Mouse (Mus musculus) telencephalon, adult 2 months (tissue): ENCODE measurements around the gene Pnpo.

Source experiments
- DNase-seq: peaks from one replicate; pipeline ENCODE4 v3.0.0-alpha.2; 2011; ENCODE audit warnings: low read depth, low spot score

Gene Pnpo

DNA sequence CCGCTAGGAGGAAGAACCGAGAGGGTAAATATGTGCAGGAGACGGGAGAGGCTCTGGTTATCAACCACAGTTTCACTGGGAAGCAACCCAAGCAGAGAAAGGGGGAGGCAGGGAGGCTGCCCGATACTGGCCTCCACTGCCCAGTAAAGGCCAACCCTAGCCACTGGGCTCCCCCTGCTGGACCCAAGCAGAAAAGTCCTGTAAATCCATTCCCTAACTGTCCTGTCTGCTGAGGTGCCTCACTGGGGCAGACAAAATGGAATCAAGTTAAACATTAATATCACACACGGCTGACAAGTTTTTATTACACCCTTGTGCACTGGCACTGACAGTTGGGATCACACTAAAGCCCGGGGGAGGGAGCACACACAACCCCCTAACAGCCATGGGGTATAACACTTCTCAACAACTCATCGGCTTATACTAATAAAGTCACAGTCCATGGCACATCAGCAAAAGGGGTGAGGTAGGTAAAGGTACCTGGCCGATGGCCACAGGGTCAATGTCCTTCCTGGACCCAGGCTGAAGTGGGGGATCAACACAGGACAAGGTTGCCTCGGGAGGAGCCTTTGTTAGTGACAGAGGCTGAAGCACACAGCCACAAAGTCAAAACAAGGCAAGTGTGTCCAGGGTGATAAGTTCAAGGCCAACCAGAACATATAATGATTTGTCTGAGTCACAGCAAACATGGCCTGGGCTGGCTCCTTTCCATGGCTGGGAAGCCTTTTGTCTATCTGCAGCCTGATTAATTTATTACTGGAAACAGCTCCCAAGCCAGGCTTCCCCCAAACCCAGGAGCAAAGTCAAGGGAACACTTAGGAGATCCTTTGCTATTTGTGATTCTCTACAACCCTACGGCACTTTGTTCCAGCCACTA, 6.0 kb downstream of the Pnpo start:
- DNase-seq = no peak

DNA sequence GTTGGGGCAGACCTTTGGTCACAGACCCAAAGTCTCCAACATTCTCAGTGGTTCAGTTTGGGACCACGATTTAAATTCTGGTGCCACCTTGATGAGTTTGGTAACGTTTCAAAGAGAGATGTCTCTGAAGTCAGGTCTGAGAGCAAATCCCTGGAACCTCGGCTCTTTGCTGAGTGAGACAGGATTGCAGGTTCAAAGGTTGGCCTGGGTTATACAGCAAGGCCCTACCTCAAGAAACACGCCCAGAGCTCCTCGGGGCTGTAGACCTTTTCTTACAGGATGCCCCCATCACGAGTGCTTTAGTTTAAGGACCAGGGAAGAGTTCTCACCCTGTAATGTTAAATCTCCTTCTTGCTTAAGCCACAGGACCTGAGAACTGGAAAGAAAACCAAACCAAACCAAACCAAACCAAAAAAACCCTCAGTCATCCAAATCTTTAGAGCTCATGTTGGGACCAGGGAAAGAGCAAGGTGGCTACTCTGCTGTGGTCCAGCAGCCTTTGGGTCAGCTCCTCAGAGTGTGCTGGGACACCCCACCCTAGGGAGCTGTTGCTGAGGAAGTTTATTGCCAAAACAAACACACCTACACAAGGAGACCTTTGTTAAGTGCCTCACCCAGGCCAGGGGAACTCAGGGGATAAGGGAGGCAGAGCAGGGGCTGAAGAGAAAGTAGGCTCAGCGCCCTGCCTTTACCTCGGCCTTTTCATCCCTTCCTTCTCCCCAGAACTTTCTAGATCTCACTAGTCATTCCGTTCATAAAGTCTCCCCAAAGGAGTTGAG, 7.7 kb downstream of the Pnpo start:
- no peak for DNase-seq

DNA sequence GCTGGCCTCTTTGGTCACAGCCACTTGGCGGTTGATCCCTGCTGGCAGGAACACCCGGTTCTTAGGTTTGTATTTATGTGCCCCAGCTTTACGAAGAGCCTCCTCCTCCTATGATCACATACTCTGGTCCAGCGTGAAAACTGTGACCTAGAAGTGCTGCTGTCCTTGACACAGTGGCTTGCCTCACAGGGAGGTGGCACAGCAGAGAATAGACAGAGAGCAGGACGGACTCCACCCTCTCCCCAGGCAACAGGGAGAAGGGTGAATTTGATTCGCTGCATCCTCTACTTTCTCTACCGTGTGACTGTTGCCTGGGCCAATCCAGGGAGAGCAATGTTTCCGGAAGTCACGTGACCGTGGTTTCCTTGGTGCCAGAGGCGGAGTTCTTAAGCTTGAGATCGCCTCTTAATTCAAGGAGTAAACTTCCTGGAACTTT, 8.8 kb downstream of the Pnpo start:
- peak; percentile 44 for DNase-seq

DNA sequence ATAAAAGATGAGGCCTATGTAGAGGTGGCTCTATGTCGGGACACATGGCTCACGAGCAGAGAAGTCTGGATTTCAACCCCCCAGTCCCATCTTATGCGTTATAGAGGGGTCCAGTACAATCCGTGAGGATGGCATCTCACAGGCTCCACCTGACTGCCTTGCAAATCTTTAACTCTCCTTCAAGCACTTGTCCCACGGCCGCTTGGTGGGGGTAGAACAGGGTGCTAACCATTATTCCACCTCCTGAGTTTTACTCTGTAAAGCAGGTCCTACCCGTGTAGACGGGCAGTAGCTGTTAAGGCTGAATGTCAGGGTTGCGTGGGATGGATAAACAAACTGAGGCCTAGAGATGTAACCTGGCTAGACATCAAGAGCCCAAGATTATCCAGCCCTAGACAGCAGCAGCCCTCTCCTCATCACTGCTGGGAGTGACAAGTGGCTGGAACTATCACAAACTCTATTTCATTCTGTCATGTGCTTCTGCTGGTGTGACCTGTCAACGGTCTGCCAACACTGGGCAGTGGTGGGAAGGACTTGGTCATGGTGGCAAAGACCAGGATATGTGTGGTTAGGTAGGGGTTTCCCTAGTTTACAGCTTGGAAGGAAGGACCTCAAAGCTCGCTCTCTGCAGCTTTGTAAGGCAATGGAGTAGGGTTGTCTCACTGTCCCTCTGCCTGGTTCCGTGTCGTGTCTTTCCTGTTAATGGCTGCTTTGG, 10.1 kb downstream of the Pnpo start:
- DNase-seq = no peak

DNA sequence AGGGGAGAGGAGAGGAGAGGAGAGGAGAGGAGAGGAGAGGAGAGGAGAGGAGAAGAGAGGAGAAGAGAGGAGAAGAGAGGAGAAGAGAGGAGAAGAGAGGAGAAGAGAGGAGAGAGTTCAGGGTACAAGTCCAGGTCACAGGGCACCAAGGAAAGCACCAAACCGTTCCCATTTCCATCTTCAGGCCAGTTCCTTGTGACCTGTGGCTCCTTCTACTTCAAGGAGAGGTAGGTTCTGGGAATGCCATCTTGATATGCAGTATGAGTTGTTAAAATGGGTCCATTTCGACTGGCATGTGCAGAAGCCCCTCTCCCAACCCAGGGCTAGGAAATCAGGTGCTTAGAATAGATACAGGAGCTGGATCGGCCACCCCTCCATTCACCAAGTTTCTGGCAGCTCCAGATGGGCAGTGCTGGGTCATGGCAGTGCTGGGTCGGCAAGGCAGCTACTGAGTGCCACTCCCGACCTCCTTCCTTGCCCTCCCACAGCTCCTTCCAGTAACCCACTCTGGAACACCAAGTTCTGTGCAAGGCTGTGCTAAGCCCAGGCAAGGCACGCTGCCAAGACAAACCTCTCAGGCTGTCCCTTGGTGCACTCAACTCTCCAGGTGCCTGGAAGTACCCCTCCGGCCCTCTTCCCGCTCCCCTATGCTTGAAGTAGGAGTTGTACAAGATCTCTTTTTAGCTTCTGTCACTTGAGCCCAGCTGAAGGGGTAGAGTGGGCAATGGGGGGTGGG, 12.3 kb downstream of the Pnpo start:
- no peak for DNase-seq

DNA sequence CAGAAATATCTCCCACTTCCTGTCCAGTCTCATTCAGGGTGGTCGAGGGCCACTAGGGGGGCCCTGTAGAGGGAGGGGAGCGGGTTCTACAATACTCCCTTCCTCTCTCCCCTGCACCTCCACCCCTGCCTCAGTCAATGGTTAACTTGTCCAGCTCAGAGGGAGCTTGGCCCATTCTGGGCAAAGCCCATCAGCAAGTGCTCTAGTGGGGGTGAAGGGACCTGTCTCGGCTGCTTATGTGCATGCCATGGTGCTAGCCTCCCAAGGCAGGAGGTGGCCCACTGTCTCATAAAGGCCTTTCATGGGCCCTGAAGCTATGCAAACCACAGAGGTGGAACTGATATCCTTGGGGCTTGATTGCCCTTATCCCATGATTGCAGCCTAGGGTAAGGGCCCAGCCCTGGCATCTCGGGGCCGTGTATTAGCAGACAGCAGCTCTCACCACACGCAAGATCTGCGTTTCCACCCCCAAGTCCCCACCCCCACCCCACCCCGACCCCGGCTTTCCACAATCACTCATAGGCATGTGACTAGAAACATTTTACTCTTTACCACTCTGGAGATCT, 13.9 kb downstream of the Pnpo start:
- no peak for DNase-seq

DNA sequence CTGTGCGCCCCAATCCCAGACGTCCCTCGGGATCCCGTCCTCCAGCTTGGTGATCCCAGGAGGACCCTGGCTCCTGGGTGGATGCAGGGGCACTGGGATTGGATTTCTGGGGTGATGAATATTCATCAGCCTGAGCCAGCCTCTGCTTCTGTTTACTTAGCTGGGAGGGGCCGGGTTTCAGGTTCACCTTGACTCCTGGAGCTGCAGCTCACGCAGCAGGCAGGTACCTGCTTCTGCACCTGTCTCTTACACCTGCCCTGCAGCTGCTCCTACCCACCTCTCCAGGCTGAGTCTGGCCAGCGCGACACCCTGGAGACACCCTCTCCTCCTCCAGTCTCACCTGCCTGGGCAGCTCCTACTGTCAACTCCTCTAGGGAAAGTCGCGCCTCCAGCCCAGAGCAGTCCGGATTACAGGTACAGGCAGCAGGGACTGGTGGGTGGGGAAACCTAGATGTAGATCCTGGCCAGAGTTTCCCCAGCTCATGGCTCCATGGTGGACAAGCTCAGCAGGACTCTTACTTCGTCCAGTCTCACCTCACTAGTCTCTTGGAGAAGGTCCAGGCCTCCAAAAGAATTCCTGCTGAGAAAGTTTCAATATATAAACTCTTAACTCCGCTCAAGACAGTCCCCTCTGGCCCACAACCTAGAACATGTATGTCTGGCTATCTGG, 14.6 kb downstream of the Pnpo start:
- DNase-seq = no peak

DNA sequence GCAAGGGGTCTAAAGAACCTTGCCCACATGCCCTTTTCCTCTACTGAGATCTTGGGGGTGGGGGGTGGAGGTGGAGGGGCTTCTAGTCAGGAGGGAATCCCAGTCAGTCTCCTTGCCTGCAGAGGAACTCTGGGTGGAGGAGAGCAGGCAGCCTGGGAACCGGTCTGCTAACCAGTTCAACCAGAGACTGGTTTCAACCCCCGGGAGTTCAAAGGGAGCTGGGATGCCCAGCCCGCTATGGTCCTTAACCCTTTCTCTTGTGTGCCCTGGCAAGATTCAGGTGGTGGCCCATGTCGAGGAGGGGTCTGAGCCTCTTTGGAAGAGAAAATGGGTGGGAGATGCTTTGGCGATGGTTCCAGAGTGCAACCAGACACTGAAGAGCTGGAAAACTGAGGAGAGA, 15.1 kb downstream of the Pnpo start:
- no peak for DNase-seq

DNA sequence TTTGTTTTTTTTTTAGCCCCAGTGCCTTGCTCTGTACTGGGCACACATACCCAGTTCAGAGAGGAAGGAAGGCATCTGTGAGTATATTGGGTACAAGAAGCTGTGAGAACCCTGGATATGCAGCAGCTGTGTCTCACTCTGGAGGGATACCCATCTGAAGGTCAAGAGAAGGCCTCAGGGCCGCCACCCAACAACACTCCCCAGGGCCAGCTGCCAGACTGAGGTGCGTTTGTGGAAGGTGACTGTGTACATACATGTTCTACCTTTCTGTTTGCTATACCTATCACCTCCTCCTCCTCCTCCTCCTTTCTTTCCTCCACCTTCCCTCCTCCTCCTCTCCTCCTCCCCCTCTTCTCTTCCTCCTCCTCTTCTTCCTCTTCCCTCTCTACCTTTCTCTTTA, 15.7 kb downstream of the Pnpo start, which contains the start of gene Prr15l:
TSS of gene Prr15l (plus strand) at position 17 of the 400 bp plus-strand sequence.
- no peak for DNase-seq

DNA sequence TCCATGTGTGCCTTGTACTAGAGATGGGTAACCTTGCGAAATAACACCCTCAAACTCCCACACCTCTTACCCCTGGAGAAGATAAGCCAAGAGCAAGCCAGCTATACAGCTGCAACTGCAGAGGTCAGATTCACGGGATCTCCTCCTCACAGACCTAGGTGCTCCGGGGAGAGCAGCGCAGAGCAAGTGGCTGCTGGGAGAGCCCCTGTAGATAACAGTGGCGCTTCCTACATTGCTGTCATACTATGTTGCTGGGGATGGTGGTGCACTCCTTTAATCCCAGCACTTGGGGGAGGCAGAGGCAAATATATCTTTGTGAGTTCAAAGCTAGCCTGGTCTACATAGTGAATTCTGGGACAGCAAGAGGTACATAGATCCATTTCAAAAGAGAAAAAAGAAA, 17.2 kb downstream of the Pnpo start:
- no peak for DNase-seq

DNA sequence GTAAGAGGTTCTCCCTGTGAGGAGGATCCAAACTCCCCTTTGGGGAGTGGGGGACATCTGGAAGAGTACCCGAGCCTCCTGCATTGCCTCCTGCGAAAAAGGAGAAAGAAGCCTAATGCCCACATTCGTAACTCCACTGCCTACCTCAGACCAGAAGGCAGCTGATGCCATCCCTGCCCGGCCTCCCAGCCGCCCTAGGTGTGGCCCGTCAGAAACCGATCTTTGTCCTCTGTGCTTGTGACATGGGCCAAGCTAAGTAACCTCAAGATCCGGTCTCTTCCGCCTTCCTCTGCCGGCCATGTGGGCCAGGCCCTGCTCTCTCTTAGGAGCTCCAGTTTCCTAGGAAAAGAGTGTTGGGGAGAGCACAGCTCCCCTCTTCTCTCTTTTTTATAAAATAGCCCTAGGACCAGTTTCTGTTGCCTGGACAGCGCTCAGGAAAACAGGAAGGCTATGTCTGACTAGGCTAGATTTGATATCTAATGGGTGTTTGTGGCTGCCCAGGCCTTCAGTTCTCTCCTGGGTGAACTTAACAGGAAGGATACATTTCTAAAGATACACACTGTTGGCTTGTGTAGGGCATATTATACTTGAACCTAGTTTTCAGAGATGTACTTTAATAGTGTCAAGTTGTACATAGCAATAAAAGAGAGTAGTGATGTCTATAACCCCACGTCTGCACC, 18.2 kb downstream of the Pnpo start:
- no peak for DNase-seq

DNA sequence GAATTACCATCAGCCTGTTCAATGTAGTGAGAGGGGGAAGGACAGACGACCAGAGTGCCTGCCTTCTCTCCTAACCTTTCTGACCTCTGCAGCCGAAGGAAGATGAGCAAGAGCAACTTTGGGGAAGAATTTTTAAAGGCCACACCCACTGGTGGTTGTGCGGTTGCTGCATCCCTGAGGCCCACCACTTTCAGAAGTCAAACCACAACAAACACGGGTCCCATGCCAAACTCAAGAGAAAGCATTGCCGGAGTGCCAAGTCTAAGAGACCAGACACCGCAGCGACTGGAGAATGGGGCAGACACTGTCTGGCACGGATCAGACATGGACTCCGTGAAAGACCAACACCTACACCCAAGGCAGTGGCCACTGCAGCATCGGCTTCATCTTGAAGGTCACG, 18.9 kb downstream of the Pnpo start:
- DNase-seq = no peak

DNA sequence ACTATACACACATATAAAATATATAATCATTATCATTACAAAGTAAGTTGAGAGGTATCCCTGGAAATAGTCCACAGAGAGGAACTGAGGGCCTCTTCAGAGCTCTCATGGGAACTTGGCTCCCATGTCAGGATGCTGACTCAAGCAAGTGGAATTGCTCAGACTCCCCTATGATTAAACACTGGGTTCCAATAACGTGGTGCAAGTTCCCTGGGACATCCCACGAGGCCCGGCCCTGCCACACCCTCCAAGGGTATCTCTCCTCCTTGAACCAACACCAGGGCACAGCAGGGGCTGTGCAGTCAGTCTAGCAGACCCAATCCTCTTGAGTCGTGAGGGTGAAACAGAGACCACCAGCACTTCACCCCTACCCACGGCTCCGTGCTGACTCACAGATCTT, 24.8 kb downstream of the Pnpo start:
- no peak for DNase-seq

DNA sequence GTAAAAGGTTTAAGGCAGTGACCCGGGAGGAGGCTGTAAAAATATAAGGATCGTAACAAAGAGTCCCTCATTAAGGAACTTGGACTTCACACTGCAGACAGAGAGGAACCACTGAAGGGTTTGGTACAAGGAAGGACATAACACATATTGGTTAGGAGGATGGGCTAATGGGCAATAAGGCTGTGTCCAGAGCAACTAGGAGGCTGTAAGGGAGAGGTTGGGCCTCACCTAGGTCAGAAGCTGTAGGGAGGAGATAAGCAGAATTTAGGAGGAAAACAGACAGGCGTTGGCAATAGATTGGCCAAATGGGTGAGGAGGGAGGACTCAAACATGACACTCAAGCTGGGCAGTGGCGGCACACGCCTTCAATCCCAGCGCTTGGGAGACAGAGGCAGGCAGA, 26.4 kb downstream of the Pnpo start:
- no peak for DNase-seq

DNA sequence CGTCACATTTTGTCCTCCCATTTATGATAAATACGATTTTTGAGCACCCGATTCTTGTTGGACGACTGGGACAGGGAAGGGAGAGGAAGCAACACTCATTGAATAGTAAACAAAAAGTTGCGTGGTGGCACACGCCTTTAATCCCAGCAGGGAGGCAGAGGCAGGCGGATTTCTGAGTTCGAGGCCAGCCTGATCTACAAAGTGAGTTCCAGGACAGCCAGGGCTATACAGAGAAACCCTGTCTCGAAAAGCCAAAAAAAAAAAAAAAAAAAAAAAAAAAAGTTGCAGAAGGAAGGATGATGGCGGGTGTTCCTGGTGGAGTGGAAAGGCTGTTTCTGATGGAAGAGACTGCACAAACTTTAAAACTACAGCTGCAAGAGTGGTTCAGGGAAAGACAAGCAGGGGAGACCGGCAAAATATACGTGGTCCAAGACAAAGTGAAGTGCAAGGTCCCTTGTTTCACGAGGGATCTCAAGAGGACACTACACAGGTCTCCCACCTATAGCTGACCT, 26.8 kb downstream of the Pnpo start:
- DNase-seq = no peak

DNA sequence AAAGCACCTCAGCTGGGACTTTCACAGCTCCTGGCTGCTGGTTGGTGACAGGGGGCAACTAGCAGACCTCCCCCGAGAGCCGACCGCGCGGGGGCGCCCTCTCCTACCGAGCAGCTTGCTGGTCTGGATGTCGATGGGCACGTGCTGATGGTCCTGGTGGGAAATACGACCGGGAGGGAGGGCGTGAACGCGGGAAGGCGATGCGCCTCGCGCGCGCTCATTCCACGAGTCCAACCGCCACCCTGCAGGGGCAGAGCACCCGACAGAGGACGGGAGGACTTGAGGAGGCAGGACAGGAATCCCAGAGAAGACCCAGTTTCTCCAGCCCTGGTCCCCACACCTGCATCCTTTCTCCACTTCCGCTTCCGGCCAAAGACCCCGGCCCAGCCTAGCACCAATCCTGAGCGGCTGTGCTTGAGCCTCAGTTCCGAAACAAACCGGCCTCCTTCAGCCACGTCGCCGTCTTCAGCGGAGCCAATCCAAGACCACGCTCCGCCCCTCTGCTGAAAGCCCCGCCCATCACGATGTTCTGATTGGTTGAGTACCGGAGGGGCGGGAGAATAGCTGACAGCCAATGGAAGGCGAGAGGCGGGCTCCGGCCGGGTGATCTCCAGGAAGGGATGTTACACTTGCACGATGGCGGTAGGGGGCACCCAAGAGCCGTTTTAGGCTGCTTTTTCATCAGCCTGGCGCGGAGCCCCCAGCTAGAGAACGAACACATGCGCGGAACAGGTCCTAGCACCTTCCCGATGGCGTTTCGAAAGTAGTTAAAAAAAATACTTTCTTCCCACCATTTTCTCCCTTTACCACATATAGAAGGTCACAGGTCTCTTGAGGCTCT, 27.5 kb downstream of the Pnpo start, which contains the start of gene Cdk5rap3:
TSS of gene Cdk5rap3 (minus strand) at position 453 of the 841 bp plus-strand sequence.
- DNase-seq = peak; percentile 98

DNA sequence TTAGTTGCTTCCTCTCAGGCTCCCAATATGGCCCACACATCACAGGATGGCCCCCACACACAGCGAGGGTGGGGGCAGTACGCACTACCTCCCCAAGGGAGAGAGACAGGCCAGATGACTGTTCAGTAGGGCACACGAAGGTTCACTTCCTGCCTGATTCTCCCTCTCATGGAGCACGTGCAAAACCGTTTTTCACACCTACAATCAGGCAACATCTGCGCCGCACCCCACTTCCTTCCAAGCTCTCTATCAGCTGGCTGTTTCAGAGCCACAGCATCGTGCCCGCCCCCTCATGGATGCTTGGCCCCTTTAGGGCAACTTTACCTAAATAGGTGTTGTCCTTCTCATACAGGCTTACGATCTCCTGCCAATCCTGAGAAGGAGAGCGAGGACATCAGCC, 31.1 kb downstream of the Pnpo start:
- DNase-seq = no peak

DNA sequence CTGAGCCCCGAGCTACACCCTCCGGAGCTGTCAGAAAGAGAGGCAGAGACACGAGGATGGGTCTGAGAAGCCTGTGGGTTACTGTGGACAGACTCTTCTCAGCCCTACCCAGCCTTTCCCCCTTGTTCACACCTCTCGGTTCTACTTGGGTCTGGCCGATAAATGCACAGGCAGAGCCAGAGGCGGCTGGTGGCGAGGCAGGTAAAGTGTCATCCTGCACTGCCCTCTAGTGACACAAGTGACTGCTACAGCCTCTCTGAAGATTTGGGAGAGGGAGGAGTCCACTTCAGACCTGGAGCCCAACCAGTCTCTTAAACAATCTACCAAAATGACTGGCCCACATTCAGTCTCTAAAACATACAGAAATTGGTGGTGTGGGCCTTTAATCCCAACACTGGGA, 33.8 kb downstream of the Pnpo start:
- peak; percentile 44 for DNase-seq

DNA sequence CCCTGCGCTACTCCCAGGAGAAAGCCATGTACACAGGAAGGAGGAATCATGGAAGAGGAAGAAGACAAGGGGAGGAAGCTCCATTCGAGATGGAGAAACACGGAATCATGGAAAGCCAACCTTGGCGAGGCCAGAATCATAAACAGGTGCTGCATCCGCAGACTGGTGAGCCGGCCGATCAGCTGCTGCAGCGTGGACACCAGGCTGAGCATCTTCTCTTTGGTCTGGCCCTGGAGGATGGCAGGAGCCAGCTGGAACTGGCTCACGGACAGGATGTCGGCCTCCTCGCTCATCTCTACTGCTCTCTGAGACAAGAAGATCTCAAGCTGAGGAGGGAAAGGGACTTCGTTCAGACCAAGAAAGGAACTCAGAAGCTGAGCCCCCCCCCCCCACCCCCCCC, 35.2 kb downstream of the Pnpo start:
- DNase-seq = no peak
